8 mouse cellular contexts compared by ENCODE assay signal in the genomic region with DNA sequence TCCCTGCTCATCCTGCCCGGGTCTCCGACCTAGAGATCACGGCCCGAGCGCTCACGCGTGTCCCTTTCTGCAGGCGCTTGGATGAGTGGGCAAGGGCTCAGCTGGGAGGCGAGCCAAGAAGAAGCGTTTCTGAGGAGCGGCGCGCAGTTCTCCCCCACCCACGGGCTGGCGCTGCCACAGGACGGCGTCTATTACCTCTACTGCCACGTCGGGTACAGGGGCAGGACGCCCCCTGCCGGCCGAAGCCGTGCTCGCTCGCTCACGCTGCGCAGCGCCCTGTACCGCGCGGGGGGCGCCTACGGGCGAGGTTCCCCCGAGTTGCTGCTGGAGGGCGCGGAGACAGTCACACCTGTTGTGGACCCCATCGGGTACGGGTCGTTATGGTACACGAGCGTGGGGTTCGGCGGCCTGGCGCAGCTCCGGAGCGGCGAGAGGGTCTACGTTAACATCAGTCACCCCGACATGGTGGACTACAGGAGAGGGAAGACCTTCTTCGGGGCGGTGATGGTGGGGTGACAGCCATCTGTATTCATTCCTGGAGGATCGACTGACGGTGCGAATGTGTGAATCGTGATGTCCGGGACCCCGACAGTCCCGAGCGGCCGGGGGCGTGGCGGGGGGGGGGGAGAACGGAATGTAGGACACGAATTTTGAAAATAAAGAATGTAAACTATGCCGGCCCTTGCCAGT. TPM values are rescaled to one million over a fixed set of nuclear protein-coding genes. Genes with fewer than 3 reads are reported as not detected.
DNase-seq lines count a peak whose midpoint lies in the region; ATAC-seq and TF ChIP-seq lines count a peak whose summit lies in the region.

No protein-coding gene starts in this region.

- peaks cover 61% of the 10 kb centered on the region for H3K27me3 ChIP-seq in embryonic facial prominence, embryonic 12.5 days
- peaks cover 8% of the 10 kb centered on the region; the same call in 1 of the 2 replicates for H3K27me3 ChIP-seq in liver, adult 2 months (ENCODE audit: control insufficient read depth, insufficient read depth, low read length)

- no peak overlapping the region for H3K27ac ChIP-seq in embryonic facial prominence, embryonic 12.5 days
- no peak overlapping the region for H3K27ac ChIP-seq in liver, adult 2 months (replicated peaks; ENCODE audit: insufficient read depth, low read depth, low read length)

- peak overlapping the region; percentile 52 for H3K9ac ChIP-seq in embryonic facial prominence, embryonic 12.5 days
- peak overlapping the region; percentile 68 for H3K9ac ChIP-seq in liver, adult 2 months (ENCODE audit: low read depth, low read length)

- H3K4me2 ChIP-seq in embryonic facial prominence, embryonic 12.5 days (replicated peaks) = peak overlapping the region; percentile 68

- ATAC-seq in embryonic facial prominence, embryonic 12.5 days (ENCODE audit: insufficient number of reproducible peaks, insufficient read depth, low FRiP score, low TSS enrichment) = peak; percentile 81; the same call in 1 of the 2 replicates
- ATAC-seq in monocyte, adult 5-6 weeks (replicated peaks; ENCODE audit: insufficient number of reproducible peaks, low FRiP score, low TSS enrichment, poor library complexity, severe bottlenecking) = peak; percentile 60

- H3K79me2 ChIP-seq in liver, adult 2 months (ENCODE audit: control insufficient read depth, insufficient read depth, low read length) = no peaks in the 10 kb centered on the region

- WGBS in embryonic facial prominence, embryonic 12.5 days = 2% methylated on average over 66 of the region's 66 CpGs
- 3% methylated on average over 66 of the region's 66 CpGs for WGBS in liver, adult 2 months

- H3K4me1 ChIP-seq in embryonic facial prominence, embryonic 12.5 days = peaks cover 20% of the 10 kb centered on the region
- H3K4me1 ChIP-seq in liver, adult 2 months (ENCODE audit: control insufficient read depth, insufficient read depth, low read length) = peaks cover 3% of the 10 kb centered on the region; the same call in 1 of the 2 replicates

- peak; percentile 47 for DNase-seq in cerebellum, adult 11 months
- no peak for DNase-seq in cerebellum, adult 9-10 months
- peak; percentile 69 to 76 for DNase-seq in heart, adult 9 months (ENCODE audit: low spot score in 2 of 2)
- peak; percentile 76 for DNase-seq in kidney, adult 9 months
- DNase-seq in liver, adult 2 months (ENCODE audit: extremely low read depth, low read depth, low spot score) = no peak
- peak; percentile 88 for DNase-seq in spleen, postnatal 36 days (ENCODE audit: low spot score in 2 of 2)

- H3K9me3 ChIP-seq in embryonic facial prominence, embryonic 12.5 days = no peaks in the 10 kb centered on the region

- TF ChIP-seq CTCF in liver, adult 2 months (IDR thresholded peaks at IDR 0.05; ENCODE audit: low read depth, low read length) = peak; percentile 92

- H3K36me3 ChIP-seq in embryonic facial prominence, embryonic 12.5 days = no peaks in the 10 kb centered on the region
- no peaks in the 10 kb centered on the region for H3K36me3 ChIP-seq in liver, adult 2 months (ENCODE audit: control insufficient read depth, insufficient read depth, low read length)

- H3K4me3 ChIP-seq in embryonic facial prominence, embryonic 12.5 days = peak overlapping the region; percentile 40
- peak overlapping the region; percentile 69 for H3K4me3 ChIP-seq in liver, adult 2 months (ENCODE audit: insufficient read depth, low read depth, low read length)

- 0 out of 2 replicates have a peak, but pooled peaks have one; percentile 6 for TF ChIP-seq POLR2A in liver, adult 2 months (IDR thresholded peaks at IDR 0.05; ENCODE audit: extremely low read depth, insufficient read depth, low read length)

RNA-seq across cellular contexts. Expression of a gene that starts 1.5 kb away (rescaled TPM):
- 0.95 and 0.98 TPM in 2 replicates for polyA plus RNA-seq in embryonic facial prominence, embryonic 12.5 days (2016; fragmentation: Nextera tagmentation; extraction: Ambion mirVana)
- total RNA-seq in liver, adult 2 months (2014; rRNA removed) = 1.8 and 3.0 TPM in 2 replicates
- polyA plus RNA-seq in liver, adult 2 months (2012; rRNA removed) = 2.6 and 4.7 TPM in 2 replicates
- 38.1 to 48.1 TPM (median 38.4 TPM) in 3 replicates for total RNA-seq in monocyte, adult 5-6 weeks (2017)

RNA-seq across cellular contexts. Expression of a gene that starts 6.0 kb away (rescaled TPM):
- polyA plus RNA-seq in embryonic facial prominence, embryonic 12.5 days (2016; fragmentation: Nextera tagmentation; extraction: Ambion mirVana) = 0.15 and 0.25 TPM in 2 replicates
- 0.13 TPM in 1 of 2 replicates, not detected in the other for total RNA-seq in liver, adult 2 months (2014; rRNA removed)
- 0.15 and 0.29 TPM in 2 replicates for polyA plus RNA-seq in liver, adult 2 months (2012; rRNA removed)
- 37.0 to 62.7 TPM (median 38.1 TPM) in 3 replicates for total RNA-seq in monocyte, adult 5-6 weeks (2017)

RNA-seq across cellular contexts. Expression of a gene that starts 7.5 kb away (rescaled TPM):
- polyA plus RNA-seq in embryonic facial prominence, embryonic 12.5 days (2016; fragmentation: Nextera tagmentation; extraction: Ambion mirVana) = 5.9 and 7.7 TPM in 2 replicates
- total RNA-seq in liver, adult 2 months (2014; rRNA removed) = 10.2 and 13.0 TPM in 2 replicates
- 5.9 and 11.8 TPM in 2 replicates for polyA plus RNA-seq in liver, adult 2 months (2012; rRNA removed)
- total RNA-seq in monocyte, adult 5-6 weeks (2017) = 763 to 1,006 TPM (median 964 TPM) in 3 replicates

RNA-seq across cellular contexts. Expression of a gene that starts 9.4 kb away (rescaled TPM):
- 0.22 and 0.27 TPM in 2 replicates for polyA plus RNA-seq in embryonic facial prominence, embryonic 12.5 days (2016; fragmentation: Nextera tagmentation; extraction: Ambion mirVana)
- total RNA-seq in liver, adult 2 months (2014; rRNA removed) = 0.27 TPM in 1 of 2 replicates, not detected in the other
- 0.06 TPM in 1 of 2 replicates, not detected in the other for polyA plus RNA-seq in liver, adult 2 months (2012; rRNA removed)
- 1.7 TPM in 1 of 3 replicates, not detected in the others for total RNA-seq in monocyte, adult 5-6 weeks (2017)

RNA-seq across cellular contexts. Expression of a gene that starts 19.9 kb away (rescaled TPM):
- polyA plus RNA-seq in embryonic facial prominence, embryonic 12.5 days (2016; fragmentation: Nextera tagmentation; extraction: Ambion mirVana) = 7.0 and 7.3 TPM in 2 replicates
- 8.6 and 13.3 TPM in 2 replicates for total RNA-seq in liver, adult 2 months (2014; rRNA removed)
- polyA plus RNA-seq in liver, adult 2 months (2012; rRNA removed) = 1.6 and 2.5 TPM in 2 replicates
- total RNA-seq in monocyte, adult 5-6 weeks (2017) = 20.7 to 64.8 TPM (median 31.9 TPM) in 3 replicates

Comparison
In these comparisons a context has a peak if more than half of its experiments do, and no peak if none do; other contexts are left out.
1. DNase-seq: peak in cerebellum, adult 11 months (single experiment), heart, adult 9 months (2 of 2), kidney, adult 9 months (single experiment) and spleen, postnatal 36 days (2 of 2); none in cerebellum, adult 9-10 months (single experiment) and liver, adult 2 months (single experiment).
2. RNA of a gene that starts 6.0 kb away (total RNA-seq): 37.0 to 62.7 TPM in monocyte, adult 5-6 weeks; 0.13 TPM in liver, adult 2 months; every median in the first group is over 10 times any median in the second.
3. RNA of a gene that starts 7.5 kb away (total RNA-seq): 763 to 1,006 TPM in monocyte, adult 5-6 weeks; 10.2 to 13.0 TPM in liver, adult 2 months; every median in the first group is over 10 times any median in the second.